Mouse (Mus musculus) liver, postnatal 0 days (tissue): ENCODE data around the gene Ctu2.

Experiments
- CTCF ChIP-seq: sonication (generic); IDR thresholded peaks from 2 replicates; pipeline ENCODE4 v1.5.1; 2016; ENCODE audit warnings: antibody characterized with exemption, low read depth
- EP300 ChIP-seq: IDR thresholded peaks from 2 replicates; pipeline ENCODE4 v1.6.1; 2016; ENCODE audit warnings: antibody characterized with exemption, low read depth, mild to moderate bottlenecking

GRCm38 (mm10) chr8:122488387-122488786 is 12.4 kb downstream of the Ctu2 start:
- TF ChIP-seq CTCF (no peak), EP300 (no peak)
